Mouse (Mus musculus): ENCODE measurements around the gene Sntg2.

The Sntg2 gene

GRCm38 (mm10) chr12:30372933-30373501 lies at the start of gene Sntg2:
Gene Sntg2 (minus strand): TSS chr12:30373375.
- DNase-seq, result peak; percentile 20 to 29

- DNase-seq, result no peak
Observed at GRCm38 (mm10) chr12:30416547-30416946, 43.4 kb upstream of the Sntg2 start.

GRCm38 (mm10) chr12:30415981-30416380 lies 42.8 kb upstream of the Sntg2 start:
- DNase-seq, result no peak

GRCm38 (mm10) chr12:30402651-30403050 lies 29.5 kb upstream of the Sntg2 start:
- no peak for DNase-seq

- DNase-seq, result no peak
Observed at GRCm38 (mm10) chr12:30400531-30400930, 27.4 kb upstream of the Sntg2 start.

- no peak for DNase-seq
Observed at GRCm38 (mm10) chr12:30400114-30400513, 26.9 kb upstream of the Sntg2 start.

GRCm38 (mm10) chr12:30372293-30372692 lies 882 bp downstream of the Sntg2 start:
- no peak for DNase-seq

- peak; percentile 63 to 76 for DNase-seq
Observed at GRCm38 (mm10) chr12:30369786-30370185, 3.4 kb downstream of the Sntg2 start.

- DNase-seq, result no peak
Observed at GRCm38 (mm10) chr12:30369141-30369540, 4.0 kb downstream of the Sntg2 start.

GRCm38 (mm10) chr12:30362306-30362705 lies 10.9 kb downstream of the Sntg2 start:
- no peak for DNase-seq

- DNase-seq, result no peak
Observed at GRCm38 (mm10) chr12:30357666-30358065, 15.5 kb downstream of the Sntg2 start.

GRCm38 (mm10) chr12:30352393-30352792 lies 20.8 kb downstream of the Sntg2 start:
- no peak for DNase-seq

- no peak for DNase-seq
Observed at GRCm38 (mm10) chr12:30348036-30348435, 25.1 kb downstream of the Sntg2 start.

- DNase-seq, result no peak
Observed at GRCm38 (mm10) chr12:30347284-30347683, 25.9 kb downstream of the Sntg2 start.

GRCm38 (mm10) chr12:30344806-30345205 lies 28.4 kb downstream of the Sntg2 start:
- DNase-seq, result no peak

- DNase-seq, result no peak
Observed at GRCm38 (mm10) chr12:30336301-30336700, 36.9 kb downstream of the Sntg2 start.

GRCm38 (mm10) chr12:30334502-30334901 lies 38.7 kb downstream of the Sntg2 start:
- no peak for DNase-seq

GRCm38 (mm10) chr12:30317971-30318370 lies 55.2 kb downstream of the Sntg2 start:
- DNase-seq, result no peak

- no peak for DNase-seq
Observed at GRCm38 (mm10) chr12:30313021-30313420, 60.2 kb downstream of the Sntg2 start.

- no peak for DNase-seq
Observed at GRCm38 (mm10) chr12:30308197-30308939, 64.8 kb downstream of the Sntg2 start.

- no peak for DNase-seq
Observed at GRCm38 (mm10) chr12:30292724-30293560, 80.2 kb downstream of the Sntg2 start.

GRCm38 (mm10) chr12:30286888-30287573 lies 86.1 kb downstream of the Sntg2 start:
- no peak for DNase-seq

GRCm38 (mm10) chr12:30283741-30284140 lies 89.4 kb downstream of the Sntg2 start:
- DNase-seq, result no peak
